Mouse (Mus musculus) intestine, embryonic 16.5 days (tissue): ENCODE measurements around the gene Kmt2d. TPM values are rescaled to one million over a fixed set of nuclear protein-coding genes. Genes with fewer than 3 reads are reported as not detected.
A peak's percentile ranks its signal among the peaks of the same experiment; 100 is the strongest.

ENCODE experiments used
- ATAC-seq: fragments of 200-750 bp; cut with Nextera tagmentation; 2 replicates; pipeline ENCODE4 v1.8.0; 2017; ENCODE audit warnings: moderate TSS enrichment, moderate library complexity
- H3K27ac ChIP-seq: fragments of 300-500 bp; sonication (generic); 2 replicates; pipeline ENCODE4 v1.5.1; 2014; ENCODE audit warnings: mild to moderate bottlenecking, low read length
- H3K27me3 ChIP-seq: fragments of 300-500 bp; sonication (generic); replicated peaks from 2 replicates; pipeline ENCODE4 v1.6.1; 2014; ENCODE audit warnings: low read length, control low read depth, mixed read lengths; ENCODE audit not compliant: control insufficient read depth, insufficient read depth
- H3K36me3 ChIP-seq: fragments of 300-500 bp; sonication (generic); 2 replicates; pipeline ENCODE4 v1.6.1; 2014; ENCODE audit warnings: low read length, control low read depth; ENCODE audit not compliant: control insufficient read depth, insufficient read depth
- H3K4me1 ChIP-seq: fragments of 300-500 bp; sonication (generic); 2 replicates; pipeline ENCODE4 v1.6.1; 2014; ENCODE audit warnings: low read length, control low read depth, mixed read lengths; ENCODE audit not compliant: control insufficient read depth, insufficient read depth
- H3K4me2 ChIP-seq: fragments of 300-500 bp; sonication (generic); 2 replicates; pipeline ENCODE4 v1.6.1; 2014; ENCODE audit warnings: low read depth, low read length, control low read depth
- H3K4me3 ChIP-seq: fragments of 300-500 bp; sonication (generic); 2 replicates; pipeline ENCODE4 v1.5.1; 2014; ENCODE audit warnings: mild to moderate bottlenecking, low read length
- H3K9ac ChIP-seq: fragments of 300-500 bp; sonication (generic); 2 replicates; pipeline ENCODE4 v1.6.1; 2014; ENCODE audit warnings: low read depth, low read length
- H3K9me3 ChIP-seq: fragments of 300-500 bp; sonication (generic); 2 replicates; pipeline ENCODE4 v1.6.1; 2016; ENCODE audit warnings: low read length, control low read depth; ENCODE audit not compliant: control insufficient read depth
- WGBS: fragments of 180-500 bp; shearing (Covaris S2); extraction: QIAGEN DNeasy Blood & Tissue Kit; methylation state at CpG from one replicate; pipeline ENCODE4 v1.1.7; 2014; 5-methylcytosine and 5-hydroxymethylcytosine counted together
- polyA plus RNA-seq: library from polyadenylated mRNA; unstranded; fragments of >200 nt; fragmentation: Nextera tagmentation; extraction: Ambion mirVana; gene quantifications from 2 replicates; pipeline ENCODE4 v1.2.1, GENCODE M21; 2015

The Kmt2d gene
- polyA plus RNA-seq, 1 experiment from 2014 or later = 7.7 TPM

- Histone ChIP-seq H3K4me1 (peaks cover 16% of the 10 kb centered on the region), H3K4me3 (no peak overlapping the region), H3K9ac (no peak overlapping the region), H3K27ac (no peak overlapping the region), H3K36me3 (no peaks in the 10 kb centered on the region), H3K9me3 (no peaks in the 10 kb centered on the region), H3K4me2 (no peak overlapping the region), H3K27me3 (peaks cover 39% of the 10 kb centered on the region)
- WGBS = 37% methylated on average over 6 of the region's 6 CpGs
- peak; percentile 68 for ATAC-seq
These were observed 21.1 kb upstream of the Kmt2d start for GRCm38 (mm10) chr15:98891907-98892606.

DNA sequence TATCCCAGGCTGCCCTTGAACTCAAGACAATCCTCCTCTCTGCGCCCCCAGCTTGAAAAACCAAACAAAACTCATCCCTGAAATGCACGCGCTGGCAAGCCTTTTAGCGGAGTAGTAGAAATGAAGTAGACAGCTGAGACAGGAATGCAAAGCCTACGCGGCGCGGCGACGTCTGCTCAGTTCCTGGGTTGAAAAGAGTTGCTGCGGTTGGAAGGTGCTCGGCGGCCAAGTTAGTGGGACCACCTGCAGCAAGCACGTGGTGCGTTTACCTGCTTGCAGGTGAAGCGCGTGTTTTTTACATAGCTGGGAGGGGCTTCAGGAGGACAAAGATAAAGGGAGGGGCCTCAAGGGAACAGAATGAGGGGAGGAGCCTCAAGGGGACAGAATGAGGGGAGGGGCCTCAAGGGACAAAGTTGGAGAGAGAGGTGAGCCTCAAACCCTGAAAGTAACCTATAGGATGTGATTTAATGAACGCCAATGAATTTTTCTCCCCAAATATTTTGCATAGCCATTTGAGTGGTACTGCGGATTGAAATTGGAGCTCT is 20.3 kb upstream of the Kmt2d start:
- Histone ChIP-seq H3K9ac (peak overlapping the region; percentile 54), H3K4me3 (peak overlapping the region; percentile 33), H3K27ac (no peak overlapping the region)

DNA sequence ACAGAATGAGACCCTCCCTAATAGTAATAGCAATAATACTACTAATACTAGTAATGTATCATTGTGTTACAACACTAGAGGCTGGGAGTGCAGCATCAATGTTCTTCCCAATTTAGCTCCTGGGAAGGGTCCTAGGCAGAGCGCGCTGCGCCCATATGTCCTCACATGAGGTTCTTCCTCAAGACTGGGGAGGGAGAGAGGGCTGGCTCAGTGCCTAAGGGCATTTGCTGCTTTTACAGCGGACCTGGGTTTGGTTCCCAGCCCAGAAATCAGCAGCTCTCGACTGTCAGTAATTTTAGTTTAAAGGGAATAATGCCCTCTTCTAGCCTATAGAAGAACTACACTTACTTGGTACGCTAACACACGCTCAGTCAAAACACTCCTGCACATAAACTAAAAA is 16.5 kb upstream of the Kmt2d start:
- Histone ChIP-seq H3K9ac (no peak overlapping the region), H3K36me3 (no peaks in the 10 kb centered on the region), H3K9me3 (no peaks in the 10 kb centered on the region), H3K4me3 (no peak overlapping the region), H3K4me2 (no peak overlapping the region), H3K27ac (no peak overlapping the region), H3K4me1 (no peaks in the 10 kb centered on the region), H3K27me3 (0 out of 2 replicates have a peak, but pooled peaks cover 2% of the 10 kb centered on the region)
- no peak for ATAC-seq
- WGBS = 79% methylated on average over 7 of the region's 7 CpGs

More for the DNA sequence above, 20.3 kb upstream of the Kmt2d start:
- peak; percentile 29; the same call in 1 of the 2 replicates for ATAC-seq
- 12% methylated on average over 19 of the region's 19 CpGs for WGBS
- Histone ChIP-seq H3K4me2 (peak overlapping the region; percentile 47), H3K27me3 (peaks cover 34% of the 10 kb centered on the region), H3K36me3 (no peaks in the 10 kb centered on the region), H3K9me3 (no peaks in the 10 kb centered on the region), H3K4me1 (peaks cover 16% of the 10 kb centered on the region)

- H3K27me3 ChIP-seq = 0 out of 2 replicates have a peak, but pooled peaks cover 2% of the 10 kb centered on the region
- H3K9ac ChIP-seq = no peak overlapping the region
- H3K4me2 ChIP-seq = no peak overlapping the region
- H3K36me3 ChIP-seq = no peaks in the 10 kb centered on the region
- H3K9me3 ChIP-seq = no peaks in the 10 kb centered on the region
- no peaks in the 10 kb centered on the region; the same call in 1 of the 2 replicates for H3K4me1 ChIP-seq
- no peak for ATAC-seq
- no peak overlapping the region for H3K4me3 ChIP-seq
- H3K27ac ChIP-seq = no peak overlapping the region
- 62% methylated on average over 8 of the region's 8 CpGs for WGBS
These were observed 15.8 kb upstream of the Kmt2d start for GRCm38 (mm10) chr15:98886667-98887387.

DNA sequence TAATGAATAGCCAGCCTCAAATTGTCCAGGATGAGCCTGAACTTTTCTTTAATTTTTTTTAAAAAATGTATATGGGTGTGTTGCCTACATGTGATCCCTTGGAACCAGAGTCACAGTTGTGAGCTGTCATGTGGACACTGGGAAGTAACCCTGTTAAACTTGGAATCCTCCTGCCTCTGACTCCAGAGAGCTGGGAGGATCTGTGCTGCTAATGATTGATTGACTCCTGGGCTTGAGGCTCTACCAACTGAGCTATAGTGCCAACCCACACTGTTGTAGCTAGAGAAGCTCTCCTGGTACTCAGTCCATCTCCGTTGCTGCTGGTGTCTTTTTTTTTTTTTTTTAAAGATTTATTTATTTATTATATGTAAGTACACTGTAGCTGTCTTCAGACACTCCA is 13.1 kb upstream of the Kmt2d start:
- Histone ChIP-seq H3K9me3 (no peaks in the 10 kb centered on the region), H3K4me2 (no peak overlapping the region), H3K36me3 (no peaks in the 10 kb centered on the region), H3K27me3 (no peaks in the 10 kb centered on the region), H3K4me3 (no peak overlapping the region), H3K4me1 (peaks cover 5% of the 10 kb centered on the region), H3K27ac (peak overlapping the region; percentile 82), H3K9ac (no peak overlapping the region)
- no peak for ATAC-seq
- 59% methylated on average over 1 of the region's 1 CpGs for WGBS

DNA sequence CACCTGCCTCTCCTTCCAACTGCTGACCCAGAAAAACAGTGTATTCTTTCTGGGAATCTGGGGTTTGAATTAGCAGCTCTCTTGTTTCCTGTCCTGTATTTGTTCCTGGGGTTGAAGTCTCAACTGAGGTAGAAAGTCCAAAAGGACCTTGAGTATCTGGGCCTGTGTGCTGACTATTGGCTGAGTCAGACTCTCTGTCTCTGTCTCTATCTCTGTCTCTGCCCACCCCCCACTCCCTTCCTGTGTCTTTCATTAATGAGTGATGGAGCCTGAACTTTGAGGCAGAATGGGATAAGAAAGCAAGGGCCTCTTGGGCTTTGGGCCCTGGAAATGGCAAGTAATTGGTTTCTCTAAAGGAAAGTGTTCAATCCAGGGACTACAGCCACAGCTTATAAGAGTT is 12.7 kb upstream of the Kmt2d start:
- Histone ChIP-seq H3K4me2 (no peak overlapping the region), H3K27me3 (no peaks in the 10 kb centered on the region), H3K4me1 (peaks cover 5% of the 10 kb centered on the region), H3K9me3 (no peaks in the 10 kb centered on the region), H3K27ac (peak overlapping the region; percentile 82), H3K36me3 (no peaks in the 10 kb centered on the region), H3K4me3 (no peak overlapping the region), H3K9ac (no peak overlapping the region)
- peak; percentile 41 for ATAC-seq

DNA sequence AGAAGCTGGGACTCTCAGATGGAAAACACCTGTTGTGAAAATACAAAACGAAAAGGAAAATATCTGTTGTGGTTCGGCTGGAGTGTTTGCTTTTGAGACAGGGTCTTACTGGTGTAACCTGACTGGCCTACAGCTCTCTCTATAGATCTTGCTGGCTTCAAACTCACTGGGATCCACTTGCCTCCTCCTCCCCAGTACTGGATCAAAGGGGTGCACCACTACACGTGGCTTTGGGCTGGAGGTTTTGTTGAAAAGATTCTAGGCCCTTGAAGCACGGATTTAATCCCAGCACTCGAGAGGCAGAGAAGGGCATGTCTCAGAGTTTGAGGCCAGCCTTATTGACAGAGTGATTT is 10.6 kb upstream of the Kmt2d start:
- Histone ChIP-seq H3K36me3 (no peaks in the 10 kb centered on the region), H3K27me3 (no peaks in the 10 kb centered on the region), H3K4me2 (peak overlapping the region; percentile 95), H3K4me1 (peaks cover 5% of the 10 kb centered on the region), H3K27ac (0 out of 2 replicates have a peak overlapping the region, but pooled peaks have one; percentile 5), H3K9ac (peak overlapping the region; percentile 41), H3K9me3 (no peaks in the 10 kb centered on the region), H3K4me3 (peak overlapping the region; percentile 76)
- 8% methylated on average over 5 of the region's 5 CpGs for WGBS
- peak; percentile 14; the same call in 1 of the 2 replicates for ATAC-seq

GRCm38 (mm10) chr15:98880978-98881655 is 10.1 kb upstream of the Kmt2d start:
- peaks cover 5% of the 10 kb centered on the region for H3K4me1 ChIP-seq
- H3K4me3 ChIP-seq = peak overlapping the region; percentile 76

DNA sequence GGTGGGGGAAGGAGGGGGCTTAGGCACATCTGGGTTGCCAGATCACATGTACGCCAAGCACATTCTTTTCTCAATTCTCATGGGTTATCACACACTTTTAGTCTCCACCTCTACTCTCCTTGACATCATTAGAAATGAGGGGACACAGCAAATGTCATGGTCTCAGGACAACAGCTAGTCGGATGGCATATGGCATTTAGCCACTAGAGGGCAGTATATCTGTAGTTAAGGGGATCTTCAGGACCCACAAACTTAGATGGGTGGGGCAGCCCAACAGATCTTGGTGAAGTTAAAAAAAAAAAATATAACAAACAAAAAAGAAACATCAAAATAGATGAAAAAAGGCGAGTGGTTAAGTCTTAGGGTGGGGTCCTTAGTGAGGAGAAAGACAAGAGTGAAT is 6.3 kb upstream of the Kmt2d start:
- Histone ChIP-seq H3K36me3 (no peaks in the 10 kb centered on the region), H3K27me3 (no peaks in the 10 kb centered on the region), H3K4me2 (no peak overlapping the region), H3K9me3 (no peaks in the 10 kb centered on the region), H3K27ac (no peak overlapping the region), H3K4me1 (peaks cover 9% of the 10 kb centered on the region), H3K9ac (no peak overlapping the region), H3K4me3 (no peak overlapping the region)
- ATAC-seq = no peak
- 13% methylated on average over 3 of the region's 3 CpGs for WGBS

More at GRCm38 (mm10) chr15:98880978-98881655, 10.1 kb upstream of the Kmt2d start:
- Histone ChIP-seq H3K27ac (peak overlapping the region; percentile 88), H3K36me3 (no peaks in the 10 kb centered on the region), H3K9ac (peak overlapping the region; percentile 79), H3K9me3 (no peaks in the 10 kb centered on the region), H3K27me3 (no peaks in the 10 kb centered on the region), H3K4me2 (peak overlapping the region; percentile 95)
- WGBS = under 1% methylated on average over 47 of the region's 48 CpGs
- ATAC-seq = peak; percentile 95
